Mouse (Mus musculus) hindbrain, embryonic 12.5 days (tissue): ENCODE results near the gene Pidd1. TPM values are rescaled to one million over a fixed set of nuclear protein-coding genes. Genes with fewer than 3 reads are reported as not detected.
A peak's percentile ranks its signal among the peaks of the same experiment; 100 is the strongest.

Experiments
- ATAC-seq: fragments of 200-750 bp; cut with Nextera tagmentation; 2 replicates; pipeline ENCODE4 v1.8.0; 2017; ENCODE audit warnings: moderate TSS enrichment; ENCODE audit not compliant: low FRiP score
- H3K27ac ChIP-seq: fragments of 300-500 bp; sonication (generic); 2 replicates; pipeline ENCODE4 v1.5.1; 2016; ENCODE audit warnings: mild to moderate bottlenecking
- H3K27me3 ChIP-seq: fragments of 300-500 bp; sonication (generic); 2 replicates; pipeline ENCODE4 v1.6.1; 2016; ENCODE audit warnings: mild to moderate bottlenecking
- H3K36me3 ChIP-seq: fragments of 300-500 bp; sonication (generic); 2 replicates; pipeline ENCODE4 v1.6.1; 2016; ENCODE audit warnings: mild to moderate bottlenecking
- H3K4me1 ChIP-seq: fragments of 300-500 bp; sonication (generic); 2 replicates; pipeline ENCODE4 v1.6.1; 2016
- H3K4me2 ChIP-seq: fragments of 300-500 bp; sonication (generic); replicated peaks from 2 replicates; pipeline ENCODE4 v1.6.1; 2016; ENCODE audit warnings: mild to moderate bottlenecking
- H3K4me3 ChIP-seq: fragments of 300-500 bp; sonication (generic); 2 replicates; pipeline ENCODE4 v1.5.1; 2016; ENCODE audit warnings: mild to moderate bottlenecking
- H3K9ac ChIP-seq: fragments of 300-500 bp; sonication (generic); 2 replicates; pipeline ENCODE4 v1.6.1; 2016; ENCODE audit warnings: mild to moderate bottlenecking, moderate library complexity
- H3K9me3 ChIP-seq: fragments of 300-500 bp; sonication (generic); replicated peaks from 2 replicates; pipeline ENCODE4 v1.6.1; 2016; ENCODE audit warnings: mild to moderate bottlenecking
- WGBS: fragments of 180-500 bp; shearing (Covaris S2); methylation state at CpG from one replicate; pipeline ENCODE4 v1.1.7; 2016; 5-methylcytosine and 5-hydroxymethylcytosine counted together
- polyA plus RNA-seq: library from polyadenylated mRNA; unstranded; fragments of >200 nt; fragmentation: Nextera tagmentation; extraction: Ambion mirVana; gene quantifications from 2 replicates; pipeline ENCODE4 v1.2.1, GENCODE M21; 2016

Pidd1 gene
- polyA plus RNA-seq, 1 experiment from 2014 or later: 11.6 TPM

DNA sequence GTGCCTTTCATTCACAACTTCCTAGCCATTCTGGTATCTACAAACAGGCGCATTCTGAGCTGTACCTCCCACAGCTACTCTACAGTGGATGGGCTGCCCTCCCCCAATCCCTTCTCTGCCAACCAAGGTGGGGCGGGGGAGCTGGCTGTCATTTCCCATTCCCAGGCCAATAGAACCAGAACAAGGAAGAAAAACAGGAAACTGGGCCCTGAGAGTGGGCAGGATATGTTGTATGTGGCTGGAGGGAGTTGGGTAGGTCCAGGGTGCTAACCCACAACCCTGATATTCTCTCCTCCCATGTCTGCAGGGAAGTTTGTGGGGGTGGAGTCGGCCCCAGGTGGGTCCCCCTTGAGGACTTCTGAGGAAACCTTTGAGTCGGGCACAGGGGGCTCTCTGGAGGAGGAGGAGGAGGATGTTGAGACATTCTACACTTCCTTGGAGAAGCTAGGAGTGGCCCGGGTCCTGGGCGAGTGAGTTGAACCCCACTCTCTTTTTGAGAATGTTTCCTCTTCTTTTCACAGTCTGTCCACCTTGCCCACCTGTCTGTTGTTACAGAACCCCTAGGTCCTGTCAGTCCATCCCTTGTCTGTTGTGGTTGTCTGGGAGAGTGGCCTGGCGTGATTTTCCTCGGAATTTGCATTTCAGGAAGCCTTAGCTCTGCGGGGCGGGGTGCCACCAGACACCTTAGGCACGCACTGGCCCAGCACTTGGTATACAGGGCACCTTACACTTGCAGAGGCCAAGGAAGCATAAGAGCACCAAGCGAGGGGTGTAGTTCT lies 20.2 kb upstream of the Pidd1 start:
- no peak overlapping the region for H3K27ac ChIP-seq
- peak overlapping the region; percentile 40; the same call in 1 of the 2 replicates for H3K4me2 ChIP-seq
- H3K36me3 ChIP-seq: no peaks in the 10 kb centered on the region; the same call in 1 of the 2 replicates
- H3K4me1 ChIP-seq: peaks cover 40% of the 10 kb centered on the region
- 17% methylated on average over 12 of the region's 12 CpGs for WGBS
- no peaks in the 10 kb centered on the region for H3K9me3 ChIP-seq
- peaks cover 79% of the 10 kb centered on the region for H3K27me3 ChIP-seq
- ATAC-seq: no peak
- H3K9ac ChIP-seq: peak overlapping the region; percentile 8; the same call in 1 of the 2 replicates
- no peak overlapping the region for H3K4me3 ChIP-seq

DNA sequence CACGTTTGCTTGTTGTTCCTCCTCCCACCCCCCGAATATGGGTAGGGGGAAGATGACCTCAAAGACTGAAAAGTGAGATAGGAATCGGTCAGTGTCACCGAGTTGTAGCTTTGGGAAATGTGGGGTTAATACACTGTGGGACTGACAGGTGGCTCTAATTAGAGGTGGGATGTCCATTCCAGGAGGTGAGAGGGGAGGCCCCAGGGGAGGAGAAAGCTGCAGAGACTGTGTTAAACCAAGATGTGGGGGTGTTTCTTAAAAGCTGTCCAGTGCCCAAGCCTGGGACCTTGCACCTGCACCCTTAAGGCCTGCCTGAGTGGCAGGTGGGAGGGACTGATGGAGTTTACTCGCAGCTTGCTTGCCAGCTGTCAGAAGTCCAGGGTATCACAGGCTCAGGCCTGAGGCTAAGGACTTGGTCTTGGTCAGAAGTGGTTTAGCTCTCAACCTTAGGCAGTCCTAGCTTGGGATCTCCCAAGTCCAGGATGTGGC lies 18.6 kb upstream of the Pidd1 start:
- Histone ChIP-seq H3K4me3 (peak overlapping the region; percentile 35; the same call in 1 of the 2 replicates), H3K27ac (no peak overlapping the region), H3K9me3 (no peaks in the 10 kb centered on the region), H3K4me1 (peaks cover 28% of the 10 kb centered on the region), H3K27me3 (peaks cover 91% of the 10 kb centered on the region), H3K4me2 (peak overlapping the region; percentile 59; the same call in 1 of the 2 replicates), H3K9ac (peak overlapping the region; percentile 54; the same call in 1 of the 2 replicates), H3K36me3 (peaks cover 4% of the 10 kb centered on the region; the same call in 1 of the 2 replicates)
- WGBS: 21% methylated on average over 5 of the region's 5 CpGs
- no peak for ATAC-seq

DNA sequence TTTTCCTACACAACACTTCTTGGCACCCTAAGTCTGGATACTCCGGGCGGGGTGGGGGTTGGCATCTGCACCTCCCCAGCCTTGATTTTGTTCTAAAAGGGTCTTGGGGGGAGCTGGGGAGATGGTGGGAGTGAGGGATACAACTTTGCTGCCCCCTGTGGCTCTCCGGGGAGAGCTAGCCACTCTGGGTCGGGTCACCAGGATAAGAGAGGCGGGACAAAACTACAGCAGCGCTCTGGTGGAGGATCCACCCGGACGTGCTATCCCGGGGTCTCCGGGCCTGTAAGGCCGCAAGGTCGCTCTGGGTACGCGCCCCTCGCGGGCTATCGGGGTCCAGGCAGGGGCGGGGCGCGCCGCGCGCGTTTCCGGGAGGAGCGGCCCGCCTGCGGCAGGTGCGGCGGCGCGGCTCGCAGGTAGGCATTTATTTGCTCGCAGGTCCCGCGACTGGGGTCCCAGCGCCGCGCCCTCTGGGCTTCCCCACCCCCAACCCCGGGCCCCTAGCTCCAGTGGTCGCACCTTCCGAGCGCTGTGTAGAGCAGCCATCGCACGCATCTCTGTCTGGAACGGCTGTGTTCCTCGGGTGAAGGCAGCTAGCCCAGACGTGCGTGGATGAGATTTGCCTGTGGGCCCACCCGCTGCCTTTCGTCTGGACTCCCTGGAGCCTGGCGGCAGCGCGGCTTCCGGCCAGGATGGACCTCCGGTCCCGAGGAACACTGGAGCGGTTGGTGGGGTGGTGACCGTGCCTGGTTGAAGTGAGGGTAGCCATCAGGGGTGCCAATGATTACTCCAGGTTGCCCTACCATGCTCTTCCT lies 17.9 kb upstream of the Pidd1 start:
- peaks cover 4% of the 10 kb centered on the region; the same call in 1 of the 2 replicates for H3K36me3 ChIP-seq
- no peak for ATAC-seq
- H3K9ac ChIP-seq: peak overlapping the region; percentile 54
- 3% methylated on average over 50 of the region's 59 CpGs for WGBS
- H3K4me2 ChIP-seq: peak overlapping the region; percentile 59
- no peaks in the 10 kb centered on the region for H3K9me3 ChIP-seq
- no peak overlapping the region for H3K27ac ChIP-seq
- H3K4me1 ChIP-seq: peaks cover 22% of the 10 kb centered on the region
- H3K4me3 ChIP-seq: peak overlapping the region; percentile 35
- H3K27me3 ChIP-seq: peaks cover 96% of the 10 kb centered on the region

DNA sequence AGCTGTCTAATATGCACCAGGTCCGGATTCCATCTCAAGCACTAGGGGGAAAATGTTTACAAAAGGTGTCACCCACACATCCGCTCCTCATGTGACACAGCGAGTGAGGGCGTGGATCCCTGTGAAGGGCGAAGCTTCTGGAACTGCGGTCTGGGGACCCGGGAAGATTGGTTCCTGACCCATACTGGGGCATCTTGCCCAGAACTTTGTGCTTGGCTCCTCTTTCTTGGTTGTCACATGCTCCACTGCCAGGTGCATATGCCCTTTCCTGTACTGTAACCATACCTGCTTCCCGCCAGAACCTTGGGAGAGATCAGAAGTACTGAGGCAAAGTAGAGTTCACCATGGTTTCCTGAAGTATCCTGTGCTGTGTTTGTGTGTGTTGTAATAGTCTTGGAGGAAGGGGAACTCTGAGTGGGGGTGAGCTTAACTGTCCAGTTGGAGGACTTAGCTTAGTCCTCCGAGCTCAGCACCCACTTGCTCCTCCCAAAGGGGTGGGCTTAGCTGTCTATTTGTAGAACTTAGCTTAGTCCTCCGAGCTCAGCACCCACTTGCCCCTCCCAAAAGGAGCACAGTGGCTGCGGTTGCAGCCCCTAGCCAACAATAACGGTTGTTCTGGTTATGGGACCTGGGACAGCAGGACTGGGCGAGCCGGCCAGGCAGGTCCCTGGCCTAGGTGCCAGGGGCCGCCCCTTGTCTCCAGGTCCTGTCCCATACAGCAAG lies 16.7 kb upstream of the Pidd1 start, which contains the start of gene Cracr2b:
Gene Cracr2b, plus strand, starts transcription at position 704 of the 723 bp plus-strand sequence.
- no peak for ATAC-seq
- peak within 1 kb of the TSS; percentile 35 for H3K4me3 ChIP-seq
- H3K4me1 ChIP-seq: peaks cover 31% of the 10 kb centered on the region
- 72% methylated on average over 15 of the region's 15 CpGs for WGBS
- H3K27ac ChIP-seq: no peak within 1 kb of the TSS
- H3K36me3 ChIP-seq: peaks cover 4% of the 10 kb centered on the region; the same call in 1 of the 2 replicates
- no peaks in the 10 kb centered on the region for H3K9me3 ChIP-seq
- H3K9ac ChIP-seq: peak within 1 kb of the TSS; percentile 54
- peak within 1 kb of the TSS; percentile 59 for H3K4me2 ChIP-seq
- peaks cover 86% of the 10 kb centered on the region for H3K27me3 ChIP-seq

DNA sequence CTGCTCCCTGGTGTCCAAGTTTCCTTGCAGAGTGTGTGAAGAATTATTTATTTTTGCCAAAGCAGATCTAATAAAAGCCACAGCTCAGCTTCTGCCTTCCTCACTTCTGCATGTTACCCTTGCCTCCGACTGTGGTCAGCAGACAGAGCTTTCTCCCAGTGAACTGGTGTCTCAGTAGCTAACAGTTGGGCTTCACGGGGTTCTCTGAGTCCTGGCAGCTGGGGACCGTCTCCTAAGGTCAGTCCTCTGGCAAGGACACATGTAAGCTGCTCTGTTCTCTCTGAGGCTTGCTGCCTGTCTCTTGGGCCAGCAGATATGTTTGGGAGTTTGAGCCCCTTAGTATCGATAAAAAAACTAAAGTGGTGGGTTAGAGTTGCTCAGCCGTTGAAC lies 16.2 kb upstream of the Pidd1 start:
- Histone ChIP-seq H3K4me3 (no peak overlapping the region), H3K9me3 (no peaks in the 10 kb centered on the region), H3K27ac (no peak overlapping the region), H3K4me2 (no peak overlapping the region), H3K4me1 (peaks cover 27% of the 10 kb centered on the region), H3K9ac (no peak overlapping the region), H3K27me3 (peaks cover 81% of the 10 kb centered on the region), H3K36me3 (peaks cover 4% of the 10 kb centered on the region; the same call in 1 of the 2 replicates)
- 68% methylated on average over 5 of the region's 5 CpGs for WGBS
- no peak for ATAC-seq

DNA sequence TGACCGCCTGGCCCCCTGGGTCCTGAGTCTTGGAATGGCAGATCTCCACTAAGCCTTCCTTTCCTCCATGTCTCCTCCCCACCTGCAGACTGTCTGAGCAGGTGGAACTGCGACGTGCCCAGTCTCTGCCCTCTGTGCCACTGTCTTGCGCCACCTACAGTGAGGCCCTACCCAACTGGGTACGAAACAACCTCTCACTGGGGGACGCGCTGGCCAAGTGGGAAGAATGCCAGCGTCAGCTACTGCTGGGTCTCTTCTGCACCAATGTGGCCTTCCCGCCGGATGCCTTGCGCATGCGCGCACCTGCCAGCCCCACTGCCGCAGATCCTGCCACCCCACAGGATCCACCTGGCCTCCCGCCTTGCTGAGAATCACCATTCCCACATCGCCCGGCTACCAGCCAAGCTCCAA lies 15.5 kb upstream of the Pidd1 start:
- no peak overlapping the region for H3K9ac ChIP-seq
- H3K4me1 ChIP-seq: peaks cover 27% of the 10 kb centered on the region
- no peak for ATAC-seq
- H3K27ac ChIP-seq: no peak overlapping the region
- H3K27me3 ChIP-seq: peaks cover 74% of the 10 kb centered on the region
- H3K4me3 ChIP-seq: no peak overlapping the region
- peaks cover 4% of the 10 kb centered on the region; the same call in 1 of the 2 replicates for H3K36me3 ChIP-seq
- WGBS: 92% methylated on average over 17 of the region's 17 CpGs
- H3K9me3 ChIP-seq: no peaks in the 10 kb centered on the region
- H3K4me2 ChIP-seq: no peak overlapping the region

DNA sequence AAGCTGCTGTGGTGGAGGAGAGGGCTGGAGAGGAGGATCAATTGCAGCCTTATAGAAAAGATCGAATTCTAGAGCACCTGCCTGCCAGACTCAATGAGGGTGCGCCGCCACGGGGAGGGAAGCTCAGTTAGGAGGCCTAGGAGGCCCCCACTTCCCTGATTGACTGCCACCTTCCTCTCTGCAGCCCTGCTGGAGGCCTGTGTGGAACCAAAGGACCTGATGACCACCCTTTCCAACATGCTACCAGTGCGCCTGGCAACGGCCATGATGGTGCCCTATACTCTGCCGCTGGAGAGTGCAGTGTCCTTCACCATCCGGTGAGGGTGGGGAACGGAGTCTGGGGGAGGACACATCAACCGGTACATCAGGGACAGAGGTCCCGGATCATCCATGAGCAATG lies 14.8 kb upstream of the Pidd1 start:
- peaks cover 67% of the 10 kb centered on the region for H3K27me3 ChIP-seq
- H3K4me1 ChIP-seq: peaks cover 27% of the 10 kb centered on the region
- peaks cover 4% of the 10 kb centered on the region; the same call in 1 of the 2 replicates for H3K36me3 ChIP-seq
- no peak overlapping the region for H3K27ac ChIP-seq
- no peak overlapping the region for H3K9ac ChIP-seq
- H3K4me2 ChIP-seq: no peak overlapping the region
- H3K4me3 ChIP-seq: no peak overlapping the region
- 94% methylated on average over 11 of the region's 11 CpGs for WGBS
- no peak for ATAC-seq
- no peaks in the 10 kb centered on the region for H3K9me3 ChIP-seq

DNA sequence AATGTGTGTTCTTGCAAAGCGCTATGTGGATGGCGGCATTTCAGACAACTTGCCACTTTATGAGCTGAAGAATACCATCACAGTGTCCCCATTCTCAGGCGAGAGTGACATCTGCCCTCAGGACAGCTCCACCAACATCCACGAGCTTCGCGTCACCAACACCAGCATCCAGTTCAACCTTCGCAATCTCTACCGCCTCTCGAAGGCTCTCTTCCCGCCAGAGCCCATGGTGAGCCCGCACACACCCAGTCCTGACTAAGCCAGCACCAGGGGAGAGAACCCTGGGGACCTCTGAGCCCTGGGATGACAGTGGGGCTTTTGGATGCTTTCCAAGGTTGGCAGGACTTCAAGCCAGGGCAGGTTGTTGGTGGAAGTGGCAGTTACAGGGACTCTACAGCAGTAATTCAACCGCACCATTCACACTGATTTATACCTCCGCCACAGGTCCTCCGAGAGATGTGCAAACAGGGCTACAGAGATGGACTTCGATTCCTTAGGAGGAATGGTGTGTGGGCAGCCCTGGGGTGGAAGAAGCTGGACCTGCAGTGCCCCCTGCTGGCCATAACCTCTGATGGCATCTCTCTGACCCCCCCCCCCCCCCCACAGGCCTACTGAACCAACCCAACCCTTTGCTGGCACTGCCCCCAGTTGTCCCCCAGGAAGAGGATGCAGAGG lies 14.3 kb upstream of the Pidd1 start:
- Histone ChIP-seq H3K27ac (no peak overlapping the region), H3K4me2 (no peak overlapping the region), H3K4me3 (no peak overlapping the region), H3K9me3 (no peaks in the 10 kb centered on the region), H3K9ac (no peak overlapping the region), H3K27me3 (peaks cover 62% of the 10 kb centered on the region), H3K4me1 (peaks cover 27% of the 10 kb centered on the region), H3K36me3 (peaks cover 4% of the 10 kb centered on the region; the same call in 1 of the 2 replicates)
- no peak for ATAC-seq
- WGBS: 77% methylated on average over 15 of the region's 15 CpGs

DNA sequence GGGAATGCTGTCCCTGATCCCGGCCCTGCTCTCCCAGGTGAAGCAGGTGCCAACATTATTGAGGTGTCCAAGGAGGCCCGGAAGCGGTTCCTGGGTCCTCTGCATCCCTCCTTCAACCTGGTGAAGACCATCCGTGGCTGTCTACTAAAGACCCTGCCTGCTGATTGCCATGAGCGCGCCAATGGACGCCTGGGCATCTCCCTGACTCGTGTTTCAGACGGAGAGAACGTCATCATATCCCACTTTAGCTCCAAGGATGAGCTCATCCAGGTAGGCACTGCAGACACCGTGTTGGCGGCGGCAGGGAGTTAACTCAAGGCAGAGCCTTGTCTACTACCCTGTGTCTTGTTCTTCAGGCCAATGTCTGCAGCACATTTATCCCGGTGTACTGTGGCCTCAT lies 13.4 kb upstream of the Pidd1 start:
- Histone ChIP-seq H3K4me2 (no peak overlapping the region), H3K27me3 (peaks cover 53% of the 10 kb centered on the region), H3K36me3 (peaks cover 4% of the 10 kb centered on the region; the same call in 1 of the 2 replicates), H3K4me1 (peaks cover 25% of the 10 kb centered on the region), H3K27ac (no peak overlapping the region), H3K4me3 (no peak overlapping the region), H3K9me3 (no peaks in the 10 kb centered on the region), H3K9ac (no peak overlapping the region)
- WGBS: 91% methylated on average over 14 of the region's 14 CpGs
- ATAC-seq: no peak

DNA sequence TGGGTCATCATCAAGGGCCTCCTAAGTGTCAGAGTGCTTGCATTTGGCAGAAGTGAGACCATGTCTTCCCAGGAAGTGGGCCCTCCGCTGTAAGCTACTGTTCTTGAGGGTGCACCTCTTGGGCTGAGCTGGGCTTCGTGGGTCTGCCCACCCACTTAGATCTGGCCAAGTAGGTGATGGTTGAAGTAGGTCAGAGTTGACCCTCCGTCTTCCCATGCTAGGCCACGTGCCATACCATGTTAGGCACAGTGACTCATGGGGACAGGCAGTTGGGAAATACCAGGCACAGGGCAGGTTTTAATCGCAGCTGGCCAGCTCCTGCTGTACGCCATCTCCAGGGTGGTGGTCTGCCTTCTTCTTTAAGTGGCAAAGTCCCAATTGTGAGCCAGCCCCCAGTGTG lies 12.9 kb upstream of the Pidd1 start:
- H3K4me1 ChIP-seq: peaks cover 20% of the 10 kb centered on the region
- H3K4me2 ChIP-seq: no peak overlapping the region; the same call in 1 of the 2 replicates
- H3K9ac ChIP-seq: no peak overlapping the region
- WGBS: 95% methylated on average over 6 of the region's 6 CpGs
- H3K27ac ChIP-seq: no peak overlapping the region
- H3K9me3 ChIP-seq: no peaks in the 10 kb centered on the region
- peaks cover 48% of the 10 kb centered on the region for H3K27me3 ChIP-seq
- H3K4me3 ChIP-seq: no peak overlapping the region
- peaks cover 9% of the 10 kb centered on the region for H3K36me3 ChIP-seq
- no peak for ATAC-seq

DNA sequence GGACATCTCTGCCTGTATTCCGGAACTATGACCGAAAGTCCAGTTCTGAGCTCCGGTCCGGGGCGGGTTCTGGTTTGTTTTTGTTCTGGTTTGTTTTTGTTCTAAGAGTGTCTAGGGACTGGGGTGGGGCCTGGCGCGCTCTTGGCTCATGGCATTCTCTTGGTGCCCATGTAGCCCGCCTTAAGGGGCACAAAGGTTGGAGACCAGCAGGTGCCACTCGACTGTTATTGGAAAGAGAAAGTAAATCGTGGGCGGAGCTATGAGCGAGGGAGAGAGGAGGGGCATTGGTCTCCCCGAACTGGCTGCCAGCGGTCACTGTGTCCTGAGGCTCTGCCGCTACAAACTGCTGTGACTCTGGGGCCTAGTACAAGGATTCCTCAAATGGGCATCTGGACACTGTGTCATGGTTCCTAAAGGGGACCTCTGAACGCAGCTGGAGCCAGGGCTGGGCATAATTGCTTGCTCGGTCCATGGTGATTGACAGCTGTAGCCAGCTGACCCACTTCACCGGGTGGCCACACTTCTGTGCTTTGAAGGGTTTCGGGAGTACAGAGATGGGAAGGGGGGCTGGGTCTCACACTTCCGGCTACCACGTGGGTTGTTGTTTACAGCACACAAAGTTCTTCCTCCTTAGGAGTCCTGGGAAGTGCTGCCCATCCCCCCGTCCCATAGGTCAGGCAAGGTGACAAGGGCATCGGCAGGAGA lies 11.9 kb upstream of the Pidd1 start:
- peak overlapping the region; percentile 63 for H3K9ac ChIP-seq
- peak; percentile 42 for ATAC-seq
- peaks cover 19% of the 10 kb centered on the region for H3K36me3 ChIP-seq
- H3K27me3 ChIP-seq: peaks cover 38% of the 10 kb centered on the region
- peak overlapping the region; percentile 52; the same call in 1 of the 2 replicates for H3K27ac ChIP-seq
- peak overlapping the region; percentile 59 for H3K4me3 ChIP-seq
- WGBS: 2% methylated on average over 23 of the region's 23 CpGs
- no peaks in the 10 kb centered on the region for H3K9me3 ChIP-seq
- H3K4me1 ChIP-seq: peaks cover 17% of the 10 kb centered on the region
- H3K4me2 ChIP-seq: peak overlapping the region; percentile 89
